Mouse (Mus musculus): Measurements from ENCODE around the gene Trak2. TPM values are rescaled to one million over a fixed set of nuclear protein-coding genes. Genes with fewer than 3 reads are reported as not detected.

Gene Trak2
- polyA plus RNA-seq, 1 experiment = 13.7 TPM

DNA sequence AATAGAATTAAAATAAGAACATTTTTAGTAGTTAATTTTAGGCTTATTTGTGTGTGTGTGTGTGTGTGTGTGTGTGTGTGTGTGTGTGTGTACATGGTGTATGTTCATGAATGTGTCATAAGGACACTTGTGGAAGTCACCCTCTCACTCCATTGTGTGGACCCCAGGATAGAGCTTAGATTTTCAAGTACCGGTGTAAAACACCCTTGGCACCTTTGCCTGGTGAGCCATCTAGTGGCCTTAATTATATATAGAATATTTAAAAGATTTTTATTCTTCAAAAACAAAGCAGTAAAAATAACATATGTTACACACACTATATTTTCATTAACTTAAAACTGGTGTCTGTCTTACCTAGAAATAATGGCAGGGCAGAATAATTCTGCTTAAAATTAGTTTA lies 20.5 kb upstream of the Trak2 start:
- H3K79me2 ChIP-seq (ENCODE audit: control insufficient read depth, insufficient read depth) = no peaks in the 10 kb centered on the region
- no peak overlapping the region for H3ac ChIP-seq (ENCODE audit: control insufficient read depth, insufficient read length)
- H3K4me2 ChIP-seq (ENCODE audit: low read depth) = no peak overlapping the region
- TF ChIP-seq MYOG (IDR thresholded peaks at IDR 0.05; ENCODE audit: control insufficient read depth in 1 of 3, insufficient read depth in 1 of 3, insufficient read length in 2 of 3, low read depth in 2 of 3) (no peak), POLR2AphosphoS2 (IDR thresholded peaks at IDR 0.05; ENCODE audit: insufficient read length, low read depth) (no peak), MAX (IDR thresholded peaks at IDR 0.05; ENCODE audit: low read depth) (no peak), TCF12 (IDR thresholded peaks at IDR 0.05; ENCODE audit: insufficient read depth, poor library complexity, severe bottlenecking) (no peak)
- no peaks in the 10 kb centered on the region for H3K27me3 ChIP-seq (ENCODE audit: control insufficient read depth, insufficient read depth, insufficient read length)
- no peak overlapping the region for H3K4me3 ChIP-seq
- H3K36me3 ChIP-seq (ENCODE audit: control insufficient read depth, insufficient read depth) = peaks cover 9% of the 10 kb centered on the region

DNA sequence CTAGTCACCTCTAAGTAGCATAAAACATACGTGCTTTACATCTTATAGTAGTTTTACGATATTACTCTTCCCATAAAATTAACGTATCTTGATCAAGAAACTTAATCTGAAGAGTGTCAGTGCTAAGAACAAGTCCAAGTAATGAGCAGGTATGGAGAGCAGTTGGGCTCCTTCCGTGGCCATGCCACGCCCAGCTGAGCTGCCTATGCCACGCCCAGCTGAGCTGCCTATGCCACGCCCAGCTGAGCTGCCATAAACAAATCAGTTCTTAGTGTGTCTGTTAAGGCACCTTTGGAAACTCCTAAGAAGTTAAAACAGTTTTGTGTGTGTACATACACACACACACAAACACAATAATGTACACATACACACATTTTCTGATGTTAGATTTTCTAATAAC lies 19.9 kb upstream of the Trak2 start:
- peaks cover 9% of the 10 kb centered on the region for H3K36me3 ChIP-seq (ENCODE audit: control insufficient read depth, insufficient read depth)
- H3K4me2 ChIP-seq (ENCODE audit: low read depth) = no peak overlapping the region
- H3K27me3 ChIP-seq (ENCODE audit: control insufficient read depth, insufficient read depth, insufficient read length) = no peaks in the 10 kb centered on the region
- H3K79me2 ChIP-seq (ENCODE audit: control insufficient read depth, insufficient read depth) = no peaks in the 10 kb centered on the region
- TF ChIP-seq REST (IDR thresholded peaks at IDR 0.05; ENCODE audit: insufficient read depth, insufficient read length) (no peak), USF1 (IDR thresholded peaks at IDR 0.05; ENCODE audit: low read depth) (no peak), MAX (IDR thresholded peaks at IDR 0.05; ENCODE audit: low read depth) (no peak), E2F4 (IDR thresholded peaks at IDR 0.05; ENCODE audit: insufficient read depth) (no peak), SRF (IDR thresholded peaks at IDR 0.05; ENCODE audit: control insufficient read depth, insufficient read length, low read depth) (no peak), MYOD1 (IDR thresholded peaks at IDR 0.05; ENCODE audit: control insufficient read depth in 1 of 3, insufficient read length in 2 of 3, low read depth in 2 of 3) (no peak), POLR2A (IDR thresholded peaks at IDR 0.05; ENCODE audit: insufficient read length, low read depth) (no peak), TCF3 (IDR thresholded peaks at IDR 0.05; ENCODE audit: insufficient read length, low read depth) (no peak), MYOG (IDR thresholded peaks at IDR 0.05; ENCODE audit: control insufficient read depth in 1 of 3, insufficient read depth in 1 of 3, insufficient read length in 2 of 3, low read depth in 2 of 3) (no peak), TCF12 (IDR thresholded peaks at IDR 0.05; ENCODE audit: insufficient read depth, poor library complexity, severe bottlenecking) (no peak), POLR2AphosphoS2 (IDR thresholded peaks at IDR 0.05; ENCODE audit: insufficient read length, low read depth) (no peak), CEBPB (IDR thresholded peaks at IDR 0.05; ENCODE audit: insufficient read depth, poor library complexity, severe bottlenecking) (no peak)
- H3K4me3 ChIP-seq = no peak overlapping the region
- H3ac ChIP-seq (ENCODE audit: control insufficient read depth, insufficient read length) = no peak overlapping the region

GRCm38 (mm10) chr1:58984586-58984985 lies 11.4 kb upstream of the Trak2 start:
- Histone ChIP-seq H3K27me3 (ENCODE audit: control insufficient read depth, insufficient read depth, insufficient read length) (no peaks in the 10 kb centered on the region), H3K36me3 (ENCODE audit: control insufficient read depth, insufficient read depth) (peaks cover 28% of the 10 kb centered on the region), H3K4me3 (no peak overlapping the region), H3K79me2 (ENCODE audit: control insufficient read depth, insufficient read depth) (no peaks in the 10 kb centered on the region), H3ac (ENCODE audit: control insufficient read depth, insufficient read length) (no peak overlapping the region), H3K4me2 (ENCODE audit: low read depth) (no peak overlapping the region)
- no peak for TF ChIP-seq POLR2A (IDR thresholded peaks at IDR 0.05; ENCODE audit: insufficient read length, low read depth)

- Histone ChIP-seq H3K4me3 (no peak overlapping the region), H3K27me3 (ENCODE audit: control insufficient read depth, insufficient read depth, insufficient read length) (no peaks in the 10 kb centered on the region), H3K36me3 (ENCODE audit: control insufficient read depth, insufficient read depth) (peaks cover 31% of the 10 kb centered on the region), H3K79me2 (ENCODE audit: control insufficient read depth, insufficient read depth) (no peaks in the 10 kb centered on the region), H3ac (ENCODE audit: control insufficient read depth, insufficient read length) (no peak overlapping the region), H3K4me2 (ENCODE audit: low read depth) (no peak overlapping the region)
- no peak for TF ChIP-seq POLR2AphosphoS2 (IDR thresholded peaks at IDR 0.05; ENCODE audit: insufficient read length, low read depth)
- no peak for TF ChIP-seq MYOD1 (IDR thresholded peaks at IDR 0.05; ENCODE audit: control insufficient read depth in 1 of 3, insufficient read length in 2 of 3, low read depth in 2 of 3)
- TF ChIP-seq REST (IDR thresholded peaks at IDR 0.05; ENCODE audit: insufficient read depth, insufficient read length) = no peak
- no peak for TF ChIP-seq E2F4 (IDR thresholded peaks at IDR 0.05; ENCODE audit: insufficient read depth)
- TF ChIP-seq SRF (IDR thresholded peaks at IDR 0.05; ENCODE audit: control insufficient read depth, insufficient read length, low read depth) = no peak
- TF ChIP-seq TCF12 (IDR thresholded peaks at IDR 0.05; ENCODE audit: insufficient read depth, poor library complexity, severe bottlenecking) = no peak
These were observed 9.0 kb upstream of the Trak2 start for GRCm38 (mm10) chr1:58982276-58982675.

DNA sequence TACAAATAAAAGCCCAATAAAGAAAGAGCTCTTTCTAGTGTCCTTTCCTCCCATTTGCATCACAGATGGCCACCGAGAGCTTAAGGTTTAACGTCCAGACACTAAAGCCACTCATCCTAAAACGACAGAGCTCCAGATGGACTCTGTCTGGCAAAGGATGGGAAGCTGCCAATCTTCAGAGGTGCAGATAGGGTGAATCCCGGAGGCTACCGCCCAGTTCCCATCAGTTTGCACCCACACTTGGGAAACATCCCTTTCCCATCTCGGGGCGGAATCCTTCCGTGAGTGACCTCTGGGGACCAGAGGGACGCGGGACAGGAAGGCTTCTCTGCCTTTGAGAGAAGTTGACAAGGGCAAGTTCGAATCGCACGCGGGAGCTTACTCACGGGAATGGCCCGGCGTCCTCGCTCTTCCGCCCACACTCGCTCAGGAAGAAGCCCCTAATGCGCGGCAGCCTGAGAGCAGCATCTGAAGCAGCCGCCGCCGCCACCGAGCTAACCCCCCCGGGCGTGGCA lies 322 bp downstream of the Trak2 start:
- Histone ChIP-seq H3K4me3 (peak overlapping the region; percentile 87), H3ac (ENCODE audit: control insufficient read depth, insufficient read length) (peak overlapping the region; percentile 79), H3K27me3 (ENCODE audit: control insufficient read depth, insufficient read depth, insufficient read length) (no peaks in the 10 kb centered on the region), H3K36me3 (ENCODE audit: control insufficient read depth, insufficient read depth) (peaks cover 3% of the 10 kb centered on the region), H3K4me2 (ENCODE audit: low read depth) (peak overlapping the region; percentile 75), H3K79me2 (ENCODE audit: control insufficient read depth, insufficient read depth) (peaks cover 57% of the 10 kb centered on the region)
- peak; percentile 82 for TF ChIP-seq POLR2AphosphoS2 (IDR thresholded peaks at IDR 0.05; ENCODE audit: insufficient read length, low read depth)
- TF ChIP-seq TCF12 (IDR thresholded peaks at IDR 0.05; ENCODE audit: insufficient read depth, poor library complexity, severe bottlenecking) = no peak
- TF ChIP-seq CEBPB (IDR thresholded peaks at IDR 0.05; ENCODE audit: insufficient read depth, poor library complexity, severe bottlenecking) = no peak

DNA sequence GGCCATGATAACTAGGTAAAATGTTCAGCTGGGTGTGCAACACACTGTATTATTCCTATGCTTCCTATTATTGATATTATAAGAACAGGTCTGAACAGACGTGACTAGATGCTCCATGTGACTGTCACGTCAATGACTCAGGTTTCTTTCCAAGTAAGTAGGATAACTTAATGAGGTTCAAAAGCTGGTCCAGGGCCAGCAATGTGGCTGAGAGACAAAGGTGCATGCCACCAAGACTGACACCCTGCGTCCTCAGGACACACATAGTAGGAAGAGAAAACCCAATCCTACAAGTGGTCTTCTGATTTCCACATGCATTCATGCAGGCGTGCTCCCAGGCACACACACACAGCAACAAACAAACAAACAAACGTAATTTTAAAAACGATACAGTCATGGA lies 2.1 kb downstream of the Trak2 start:
- Histone ChIP-seq H3K4me2 (ENCODE audit: low read depth) (peak overlapping the region; percentile 75), H3K27me3 (ENCODE audit: control insufficient read depth, insufficient read depth, insufficient read length) (no peaks in the 10 kb centered on the region), H3K79me2 (ENCODE audit: control insufficient read depth, insufficient read depth) (peaks cover 76% of the 10 kb centered on the region), H3K4me3 (no peak overlapping the region), H3ac (ENCODE audit: control insufficient read depth, insufficient read length) (no peak overlapping the region), H3K36me3 (ENCODE audit: control insufficient read depth, insufficient read depth) (no peaks in the 10 kb centered on the region)
- TF ChIP-seq MYOD1 (IDR thresholded peaks at IDR 0.05; ENCODE audit: control insufficient read depth in 1 of 3, insufficient read length in 2 of 3, low read depth in 2 of 3) (no peak), MYOG (IDR thresholded peaks at IDR 0.05; ENCODE audit: control insufficient read depth in 1 of 3, insufficient read depth in 1 of 3, insufficient read length in 2 of 3, low read depth in 2 of 3) (no peak), POLR2A (IDR thresholded peaks at IDR 0.05; ENCODE audit: insufficient read length, low read depth) (no peak), E2F4 (IDR thresholded peaks at IDR 0.05; ENCODE audit: insufficient read depth) (no peak), TCF12 (IDR thresholded peaks at IDR 0.05; ENCODE audit: insufficient read depth, poor library complexity, severe bottlenecking) (no peak), MAX (IDR thresholded peaks at IDR 0.05; ENCODE audit: low read depth) (no peak), POLR2AphosphoS2 (IDR thresholded peaks at IDR 0.05; ENCODE audit: insufficient read length, low read depth) (no peak), USF1 (IDR thresholded peaks at IDR 0.05; ENCODE audit: low read depth) (no peak), CEBPB (IDR thresholded peaks at IDR 0.05; ENCODE audit: insufficient read depth, poor library complexity, severe bottlenecking) (no peak), TCF3 (IDR thresholded peaks at IDR 0.05; ENCODE audit: insufficient read length, low read depth) (no peak), SRF (IDR thresholded peaks at IDR 0.05; ENCODE audit: control insufficient read depth, insufficient read length, low read depth) (no peak), REST (IDR thresholded peaks at IDR 0.05; ENCODE audit: insufficient read depth, insufficient read length) (no peak)

Data from myocyte (in vitro differentiated cells).